Mouse (Mus musculus): Measurements from ENCODE around the gene Irak4.

Irak4 gene

GRCm38 (mm10) chr15:94543409-94544051, at the start of gene Irak4, which contains the start of gene Pus7l:
Gene Irak4 (plus strand): TSS chr15:94543643.
Gene Pus7l (minus strand): TSS chr15:94543547.
- DNase-seq (ENCODE audit: low read depth in 2 of 2, low spot score in 2 of 2), result peak; percentile 91 to 93

- DNase-seq (ENCODE audit: low read depth in 2 of 2, low spot score in 2 of 2), result no peak
Observed at GRCm38 (mm10) chr15:94494445-94494844, 49.0 kb upstream of the Irak4 start.

GRCm38 (mm10) chr15:94495936-94496335, 47.5 kb upstream of the Irak4 start:
- no peak for DNase-seq (ENCODE audit: low read depth in 2 of 2, low spot score in 2 of 2)

GRCm38 (mm10) chr15:94499260-94499659, 44.2 kb upstream of the Irak4 start:
- DNase-seq (ENCODE audit: low read depth in 2 of 2, low spot score in 2 of 2), result no peak

- DNase-seq (ENCODE audit: low read depth in 2 of 2, low spot score in 2 of 2), result no peak
Observed at GRCm38 (mm10) chr15:94503451-94504215, 39.8 kb upstream of the Irak4 start.

- no peak for DNase-seq (ENCODE audit: low read depth in 2 of 2, low spot score in 2 of 2)
Observed at GRCm38 (mm10) chr15:94517913-94518491, 25.4 kb upstream of the Irak4 start.

- peak in 1 of 2 experiments; percentile 37 for DNase-seq (ENCODE audit: low read depth in 2 of 2, low spot score in 2 of 2)
Observed at GRCm38 (mm10) chr15:94520205-94520900, 23.1 kb upstream of the Irak4 start.

GRCm38 (mm10) chr15:94520959-94521358, 22.5 kb upstream of the Irak4 start:
- no peak for DNase-seq (ENCODE audit: low read depth in 2 of 2, low spot score in 2 of 2)

GRCm38 (mm10) chr15:94523251-94523650, 20.2 kb upstream of the Irak4 start:
- no peak for DNase-seq (ENCODE audit: low read depth in 2 of 2, low spot score in 2 of 2)

- DNase-seq (ENCODE audit: low read depth in 2 of 2, low spot score in 2 of 2), result no peak
Observed at GRCm38 (mm10) chr15:94524956-94525355, 18.5 kb upstream of the Irak4 start.

GRCm38 (mm10) chr15:94530519-94530918, 12.9 kb upstream of the Irak4 start:
- no peak for DNase-seq (ENCODE audit: low read depth in 2 of 2, low spot score in 2 of 2)

GRCm38 (mm10) chr15:94532306-94532705, 11.1 kb upstream of the Irak4 start:
- DNase-seq (ENCODE audit: low read depth in 2 of 2, low spot score in 2 of 2), result no peak

- no peak for DNase-seq (ENCODE audit: low read depth in 2 of 2, low spot score in 2 of 2)
Observed at GRCm38 (mm10) chr15:94532956-94533355, 10.5 kb upstream of the Irak4 start.

GRCm38 (mm10) chr15:94535521-94535920, 7.9 kb upstream of the Irak4 start:
- DNase-seq (ENCODE audit: low read depth in 2 of 2, low spot score in 2 of 2), result no peak

- DNase-seq (ENCODE audit: low read depth in 2 of 2, low spot score in 2 of 2), result no peak
Observed at GRCm38 (mm10) chr15:94539296-94539695, 4.1 kb upstream of the Irak4 start.

- DNase-seq (ENCODE audit: low read depth in 2 of 2, low spot score in 2 of 2), result no peak
Observed at GRCm38 (mm10) chr15:94542567-94543408, 655 bp upstream of the Irak4 start.

GRCm38 (mm10) chr15:94544052-94544636, 701 bp downstream of the Irak4 start:
- DNase-seq (ENCODE audit: low read depth in 2 of 2, low spot score in 2 of 2), result no peak

GRCm38 (mm10) chr15:94544844-94545243, 1.4 kb downstream of the Irak4 start:
- DNase-seq (ENCODE audit: low read depth in 2 of 2, low spot score in 2 of 2), result no peak

GRCm38 (mm10) chr15:94553536-94553935, 10.1 kb downstream of the Irak4 start:
- no peak for DNase-seq (ENCODE audit: low read depth in 2 of 2, low spot score in 2 of 2)

GRCm38 (mm10) chr15:94557442-94557841, 14.0 kb downstream of the Irak4 start:
- DNase-seq (ENCODE audit: low read depth in 2 of 2, low spot score in 2 of 2), result peak; percentile 81 to 89

Data from CD8-positive naive resting alpha-beta T cell, adult 2 months (primary cell).